Mouse (Mus musculus) liver, embryonic 13.5 days (tissue): ENCODE measurements at regions not wholly inside any gene's neighbourhood (a gene's known extent, or its start where the extent isn't known, plus 50 kb on each side); places are given as distances from the start of the nearest gene placed in this dataset.

Source experiments
- ATAC-seq: fragments of 200-750 bp; cut with Nextera tagmentation; 2 replicates; pipeline ENCODE4 v1.8.0; 2017; ENCODE audit warnings: low read depth, mild to moderate bottlenecking, moderate number of reproducible peaks, moderate library complexity
- DNase-seq: peaks from one replicate; pipeline ENCODE4 v3.0.0; 2022
- H3K27ac ChIP-seq: fragments of 300-500 bp; sonication (generic); 2 replicates; pipeline ENCODE4 v1.5.1; 2015; ENCODE audit warnings: moderate library complexity, mild to moderate bottlenecking, inconsistent platforms
- H3K27me3 ChIP-seq: fragments of 300-500 bp; sonication (generic); 2 replicates; pipeline ENCODE4 v1.6.1; 2015; ENCODE audit warnings: mild to moderate bottlenecking, inconsistent platforms
- H3K36me3 ChIP-seq: fragments of 300-500 bp; sonication (generic); 2 replicates; pipeline ENCODE4 v1.6.1; 2015; ENCODE audit warnings: mild to moderate bottlenecking, inconsistent platforms
- H3K4me1 ChIP-seq: fragments of 300-500 bp; sonication (generic); replicated peaks from 2 replicates; pipeline ENCODE4 v1.6.1; 2015; ENCODE audit warnings: inconsistent platforms
- H3K4me2 ChIP-seq: fragments of 300-500 bp; sonication (generic); 2 replicates; pipeline ENCODE4 v1.6.1; 2015; ENCODE audit warnings: inconsistent platforms, mild to moderate bottlenecking, moderate library complexity
- H3K4me3 ChIP-seq: fragments of 300-500 bp; sonication (generic); replicated peaks from 2 replicates; pipeline ENCODE4 v1.5.1; 2015; ENCODE audit warnings: mild to moderate bottlenecking, inconsistent platforms
- H3K9ac ChIP-seq: fragments of 300-500 bp; sonication (generic); 2 replicates; pipeline ENCODE4 v1.6.1; 2015; ENCODE audit warnings: mild to moderate bottlenecking, inconsistent platforms
- H3K9me3 ChIP-seq: fragments of 300-500 bp; sonication (generic); replicated peaks from 2 replicates; pipeline ENCODE4 v1.6.1; 2016; ENCODE audit warnings: inconsistent platforms
- WGBS: fragments of 180-500 bp; shearing (Covaris S2); methylation state at CpG from one replicate; pipeline ENCODE4 v1.1.7; 2015; ENCODE audit not compliant: insufficient replicate concordance; 5-methylcytosine and 5-hydroxymethylcytosine counted together

DNA sequence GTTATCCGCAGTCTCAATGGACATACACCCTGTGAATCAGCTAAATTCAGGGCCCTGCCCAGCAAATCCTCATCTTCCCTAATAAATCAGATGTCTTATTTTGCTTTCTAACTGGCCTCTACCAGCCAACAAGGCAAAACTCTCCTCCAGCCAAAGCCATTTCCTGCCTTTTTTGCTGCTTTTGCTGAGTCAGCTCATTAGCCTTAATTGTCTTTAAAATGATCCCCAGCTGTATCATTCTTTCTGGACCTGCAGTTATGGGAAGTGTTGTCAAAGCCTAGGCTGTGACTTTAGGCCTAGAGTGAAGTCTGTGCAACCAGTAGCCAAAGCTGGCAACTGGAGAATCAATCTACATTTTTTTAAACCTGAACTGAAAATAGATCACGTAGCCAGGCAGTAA lies 81.4 kb downstream of the Mtpn start:
- Histone ChIP-seq H3K9me3 (no peaks in the 10 kb centered on the region), H3K4me3 (no peak overlapping the region), H3K9ac (no peak overlapping the region), H3K4me1 (no peaks in the 10 kb centered on the region), H3K4me2 (no peak overlapping the region), H3K36me3 (no peaks in the 10 kb centered on the region), H3K27me3 (no peaks in the 10 kb centered on the region), H3K27ac (no peak overlapping the region)
- no peak for DNase-seq
- 74% methylated on average over 2 of the region's 2 CpGs for WGBS
- ATAC-seq: no peak

DNA sequence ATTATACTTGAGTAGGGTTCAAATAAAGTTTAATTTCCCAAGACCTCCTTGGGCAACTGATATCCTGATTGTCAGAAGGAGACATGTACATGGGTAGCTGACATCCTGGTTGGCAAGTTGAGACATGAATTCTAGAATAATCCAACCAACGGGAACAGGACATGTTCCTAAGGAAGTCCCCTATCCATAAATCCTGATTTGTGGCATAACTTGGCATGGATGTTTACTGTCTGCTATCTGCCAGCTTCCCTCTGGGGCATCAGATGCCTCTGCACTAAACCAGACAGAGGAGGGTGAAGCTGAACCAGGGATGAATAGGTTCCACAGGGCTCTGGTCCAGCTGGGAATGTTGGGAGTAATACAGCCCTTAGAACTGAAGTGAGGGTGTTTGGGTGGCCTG lies 94.7 kb downstream of the Mtpn start:
- Histone ChIP-seq H3K9ac (no peak overlapping the region), H3K4me1 (no peaks in the 10 kb centered on the region), H3K36me3 (no peaks in the 10 kb centered on the region), H3K9me3 (no peaks in the 10 kb centered on the region), H3K27ac (no peak overlapping the region), H3K27me3 (no peaks in the 10 kb centered on the region), H3K4me2 (no peak overlapping the region), H3K4me3 (no peak overlapping the region)
- ATAC-seq (no peak), DNase-seq (no peak)
- 67% methylated on average over 1 of the region's 1 CpGs for WGBS

DNA sequence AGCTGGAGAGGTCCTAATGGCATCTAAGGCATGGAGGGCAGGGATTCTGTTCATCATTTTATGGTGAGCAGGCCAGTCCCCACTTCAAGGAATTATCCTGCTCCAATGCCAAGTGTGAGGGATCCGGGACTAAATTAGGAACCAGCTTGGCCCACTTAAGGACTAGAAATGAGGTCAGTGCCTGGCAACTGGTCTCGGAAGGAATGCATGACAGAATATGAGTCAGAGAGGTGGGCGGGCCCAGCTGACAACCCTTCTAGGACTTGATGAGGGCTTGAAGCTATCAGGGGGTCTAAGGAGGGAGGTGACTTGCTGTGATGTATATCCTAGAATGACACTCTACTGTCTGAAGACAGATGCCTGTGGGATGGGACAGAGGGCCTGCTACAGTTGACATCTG lies 100.4 kb upstream of the Fam180a start:
- Histone ChIP-seq H3K4me3 (no peak overlapping the region), H3K9me3 (no peaks in the 10 kb centered on the region), H3K36me3 (no peaks in the 10 kb centered on the region), H3K27me3 (no peaks in the 10 kb centered on the region), H3K4me1 (no peaks in the 10 kb centered on the region), H3K4me2 (no peak overlapping the region), H3K9ac (no peak overlapping the region), H3K27ac (no peak overlapping the region)
- no peak for DNase-seq
- no peak for ATAC-seq
- 53% methylated on average over 3 of the region's 3 CpGs for WGBS

DNA sequence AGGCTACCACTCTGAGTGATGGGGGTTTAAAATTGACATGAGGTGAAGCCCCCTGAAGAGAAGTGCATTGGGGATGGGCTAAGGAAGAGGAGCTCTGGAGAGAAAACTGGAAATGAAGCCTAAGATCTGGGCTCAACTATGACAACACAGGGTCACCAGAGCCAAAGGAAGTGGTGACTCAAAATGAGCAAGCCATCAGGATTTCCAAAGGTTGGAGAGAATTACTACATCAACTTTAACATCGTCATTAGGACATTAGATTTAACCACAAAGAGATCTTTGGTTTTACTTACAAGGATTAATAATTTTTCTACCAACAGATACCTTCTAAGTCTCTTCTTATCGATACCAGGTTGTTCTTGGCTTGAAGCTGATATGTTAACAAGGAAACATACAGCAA lies 98.6 kb upstream of the Fam180a start:
- Histone ChIP-seq H3K4me1 (no peaks in the 10 kb centered on the region), H3K27me3 (no peaks in the 10 kb centered on the region), H3K4me3 (no peak overlapping the region), H3K27ac (no peak overlapping the region), H3K4me2 (no peak overlapping the region), H3K9me3 (peaks cover 3% of the 10 kb centered on the region; the same call in 1 of the 2 replicates), H3K36me3 (no peaks in the 10 kb centered on the region), H3K9ac (no peak overlapping the region)
- DNase-seq (no peak), ATAC-seq (no peak)
- WGBS: 56% methylated on average over 2 of the region's 2 CpGs

DNA sequence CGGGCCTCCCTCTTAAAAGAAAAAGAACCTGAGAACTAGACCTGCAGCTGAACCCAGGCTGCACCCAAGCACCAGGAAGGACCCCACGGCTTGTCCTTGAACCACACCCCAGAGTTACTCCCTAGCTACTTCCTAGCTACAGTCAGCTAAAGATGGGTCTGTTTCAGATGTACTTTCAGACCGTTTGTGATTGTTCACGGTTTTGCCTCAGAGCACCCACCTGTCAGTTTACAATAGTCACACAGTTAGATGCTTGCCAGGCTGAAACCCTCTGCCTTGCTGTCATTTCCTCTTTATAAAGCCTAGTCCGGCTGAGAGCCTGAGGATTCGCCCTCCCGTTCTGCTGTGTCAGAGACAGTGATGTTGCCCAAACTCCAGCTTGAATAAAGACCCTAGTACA lies 95.0 kb upstream of the Fam180a start:
- Histone ChIP-seq H3K27me3 (no peaks in the 10 kb centered on the region), H3K4me1 (no peaks in the 10 kb centered on the region), H3K4me2 (no peak overlapping the region), H3K4me3 (no peak overlapping the region), H3K27ac (no peak overlapping the region), H3K9ac (no peak overlapping the region), H3K36me3 (no peaks in the 10 kb centered on the region), H3K9me3 (peaks cover 3% of the 10 kb centered on the region; the same call in 1 of the 2 replicates)
- DNase-seq (no peak), ATAC-seq (no peak)
- WGBS: 65% methylated on average over 7 of the region's 7 CpGs

DNA sequence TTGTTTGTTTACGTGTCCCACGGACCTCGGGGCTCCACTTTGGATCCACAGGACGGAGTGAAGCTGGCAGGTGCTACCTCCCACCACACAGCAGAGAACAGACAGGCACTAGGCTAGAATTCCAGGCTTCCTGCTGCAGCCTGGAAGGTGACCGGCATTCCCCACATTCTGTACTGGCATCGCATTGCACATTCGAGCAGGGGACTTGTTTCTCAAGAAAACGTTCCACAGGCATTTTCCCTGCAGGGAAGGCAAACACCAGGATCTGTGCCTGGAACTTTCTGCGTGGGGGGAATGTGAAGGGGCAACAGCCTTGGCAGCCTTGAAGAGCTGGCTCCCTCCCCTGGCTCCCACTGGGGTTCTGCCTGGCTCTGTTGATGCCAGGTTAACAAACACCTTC lies 79.1 kb upstream of the Fam180a start:
- H3K9me3 ChIP-seq: no peaks in the 10 kb centered on the region
- H3K27me3 ChIP-seq: no peaks in the 10 kb centered on the region
- 67% methylated on average over 9 of the region's 9 CpGs for WGBS
- H3K9ac ChIP-seq: no peak overlapping the region
- no peaks in the 10 kb centered on the region for H3K4me1 ChIP-seq
- ATAC-seq: no peak
- no peak overlapping the region for H3K4me3 ChIP-seq
- H3K36me3 ChIP-seq: no peaks in the 10 kb centered on the region
- H3K4me2 ChIP-seq: no peak overlapping the region
- DNase-seq: no peak
- H3K27ac ChIP-seq: no peak overlapping the region

DNA sequence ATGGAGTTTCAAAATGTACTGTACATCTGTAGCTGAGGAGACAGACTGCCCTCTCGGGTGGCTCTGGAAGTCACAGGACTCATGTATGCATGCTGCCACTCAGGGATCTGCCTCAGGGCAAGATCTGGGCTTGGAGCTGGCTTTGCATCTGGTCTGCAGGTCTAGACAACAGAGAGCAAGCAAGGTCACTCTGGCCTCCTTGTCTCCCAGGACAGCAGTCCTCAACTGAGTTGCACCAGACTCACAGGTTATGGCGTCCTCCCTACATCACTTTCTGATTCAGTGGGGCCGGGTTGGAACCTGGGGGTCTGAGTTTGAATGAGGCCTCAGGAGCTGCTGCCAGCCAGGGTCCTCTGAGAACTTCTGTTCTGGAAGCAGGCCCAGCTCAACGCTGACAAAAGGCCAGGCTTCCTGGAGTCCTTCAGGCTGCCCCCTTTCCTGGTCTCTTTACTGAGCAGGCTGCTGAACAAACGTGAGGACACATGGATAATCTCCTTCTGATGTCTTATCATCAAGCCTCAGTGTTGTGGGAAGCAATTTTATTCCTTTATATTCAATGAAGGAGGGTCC lies 77.5 kb upstream of the Fam180a start:
- Histone ChIP-seq H3K4me3 (no peak overlapping the region), H3K36me3 (no peaks in the 10 kb centered on the region), H3K9ac (no peak overlapping the region), H3K4me2 (no peak overlapping the region), H3K27me3 (no peaks in the 10 kb centered on the region), H3K27ac (no peak overlapping the region), H3K4me1 (no peaks in the 10 kb centered on the region), H3K9me3 (no peaks in the 10 kb centered on the region)
- ATAC-seq (no peak), DNase-seq (no peak)
- WGBS: 58% methylated on average over 5 of the region's 5 CpGs

DNA sequence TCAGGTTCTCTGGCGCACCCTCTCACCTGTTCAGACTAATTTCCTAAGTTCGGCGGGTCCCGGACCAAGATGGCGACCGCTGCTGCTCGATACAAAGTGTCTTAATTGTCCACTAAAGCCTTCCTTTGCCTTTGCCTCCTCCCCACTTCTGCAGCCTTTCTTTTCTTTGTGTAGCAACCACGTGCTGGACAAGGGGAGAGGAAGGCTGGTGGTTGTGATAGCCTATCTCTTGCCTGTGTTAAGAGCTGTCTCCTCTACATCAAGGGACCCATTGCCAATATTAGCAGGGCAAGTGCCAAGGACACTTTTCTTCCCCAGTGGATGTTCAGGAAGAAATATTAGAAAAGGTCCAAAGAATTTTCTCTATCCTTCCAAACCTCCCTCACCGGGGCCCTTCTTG lies 69.8 kb upstream of the Fam180a start:
- Histone ChIP-seq H3K4me2 (no peak overlapping the region), H3K27ac (no peak overlapping the region), H3K9me3 (no peaks in the 10 kb centered on the region), H3K36me3 (no peaks in the 10 kb centered on the region), H3K4me3 (no peak overlapping the region), H3K9ac (no peak overlapping the region), H3K4me1 (no peaks in the 10 kb centered on the region), H3K27me3 (no peaks in the 10 kb centered on the region)
- DNase-seq (no peak), ATAC-seq (no peak)
- whole genome bisulfite sequencing: 87% methylated on average over 8 of the region's 9 CpGs

DNA sequence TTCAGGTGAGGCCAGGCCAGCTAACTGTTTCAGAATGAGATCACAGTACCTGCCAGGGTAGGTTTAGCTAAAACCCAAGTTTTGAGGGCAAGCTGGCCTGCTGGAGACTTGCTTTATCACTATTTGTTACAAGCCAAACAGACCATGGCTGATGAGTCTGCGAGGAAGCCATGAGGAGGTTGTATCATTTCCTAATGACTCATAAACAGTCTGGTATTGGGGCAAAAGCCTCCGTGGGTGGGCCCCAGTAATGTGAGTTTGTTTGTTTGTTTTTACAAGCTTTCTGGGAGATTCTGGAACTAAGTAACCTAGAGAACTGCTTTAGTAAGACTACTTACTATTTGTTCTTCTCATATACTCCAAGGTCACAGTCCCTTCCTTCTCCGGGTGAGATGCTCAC lies 62.9 kb upstream of the Fam180a start:
- DNase-seq: no peak
- Histone ChIP-seq H3K4me1 (no peaks in the 10 kb centered on the region), H3K27ac (no peak overlapping the region), H3K36me3 (no peaks in the 10 kb centered on the region), H3K4me2 (no peak overlapping the region), H3K9ac (no peak overlapping the region), H3K4me3 (no peak overlapping the region), H3K27me3 (no peaks in the 10 kb centered on the region), H3K9me3 (no peaks in the 10 kb centered on the region)
- ATAC-seq: no peak
- WGBS: 42% methylated on average over 3 of the region's 3 CpGs

DNA sequence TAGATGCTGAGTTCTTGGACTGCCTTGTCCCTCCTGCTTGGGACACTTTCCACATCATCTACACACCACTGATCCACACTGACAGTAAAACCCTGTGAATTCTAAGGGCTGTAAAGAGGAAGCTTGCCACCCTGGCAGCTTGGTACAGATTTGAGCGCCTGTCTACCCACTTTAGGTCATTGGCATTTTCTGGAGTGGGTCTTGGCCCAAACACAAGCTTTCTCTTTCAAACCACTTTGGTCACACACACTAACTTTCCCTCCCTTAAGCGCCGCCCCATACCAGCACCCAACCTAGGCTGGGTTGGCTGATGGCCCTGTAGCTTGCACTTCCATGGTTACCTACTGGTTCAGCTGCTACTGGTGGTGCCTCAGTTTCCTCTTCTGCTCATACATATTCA lies 55.6 kb upstream of the Fam180a start:
- H3K9ac ChIP-seq: no peak overlapping the region
- no peaks in the 10 kb centered on the region for H3K36me3 ChIP-seq
- H3K9me3 ChIP-seq: no peaks in the 10 kb centered on the region
- no peak for ATAC-seq
- no peaks in the 10 kb centered on the region for H3K27me3 ChIP-seq
- no peak overlapping the region for H3K4me3 ChIP-seq
- H3K4me2 ChIP-seq: no peak overlapping the region
- WGBS: 66% methylated on average over 3 of the region's 3 CpGs
- DNase-seq: no peak
- peaks cover 10% of the 10 kb centered on the region for H3K4me1 ChIP-seq
- H3K27ac ChIP-seq: no peak overlapping the region

DNA sequence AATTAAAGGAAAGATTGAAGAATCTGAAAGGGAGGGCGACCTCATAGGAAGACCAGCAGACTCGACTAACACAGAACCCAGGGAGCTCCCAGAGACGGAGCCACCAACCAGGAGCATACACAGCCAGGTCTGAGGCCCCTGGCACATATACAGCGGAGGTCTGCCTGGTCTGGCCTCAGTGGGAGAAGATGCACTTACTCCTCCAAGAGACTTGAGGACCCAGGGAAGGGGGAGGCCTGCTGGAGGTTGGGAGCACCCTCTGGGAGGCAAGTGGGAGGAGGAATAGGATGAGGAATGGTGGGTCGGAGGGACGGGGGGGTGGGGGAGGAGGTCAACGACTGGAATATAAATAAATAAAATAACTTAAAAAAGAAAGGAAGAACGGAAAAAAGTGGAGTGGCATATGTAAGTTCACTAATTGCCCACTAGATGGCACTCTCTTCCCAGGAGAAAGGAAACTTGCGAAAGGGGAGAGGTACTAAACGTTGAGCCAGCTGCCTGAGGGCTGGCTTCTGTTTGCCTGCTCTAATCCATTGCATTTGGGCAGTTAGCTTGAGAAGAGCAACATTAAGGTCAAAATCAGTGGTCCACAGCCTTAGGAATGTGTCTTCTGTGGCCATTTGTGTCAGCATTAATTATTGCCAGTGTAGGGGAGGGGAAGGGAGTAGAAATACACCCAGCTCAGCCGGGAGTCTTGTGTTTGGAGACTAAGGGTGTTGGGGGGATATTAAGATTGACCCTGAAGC lies 55.0 kb upstream of the Fam180a start:
- Histone ChIP-seq H3K4me2 (peak overlapping the region; percentile 61), H3K9me3 (no peaks in the 10 kb centered on the region), H3K36me3 (no peaks in the 10 kb centered on the region), H3K4me1 (peaks cover 10% of the 10 kb centered on the region), H3K27me3 (no peaks in the 10 kb centered on the region), H3K4me3 (peak overlapping the region; percentile 39), H3K9ac (peak overlapping the region; percentile 26; the same call in 1 of the 2 replicates), H3K27ac (no peak overlapping the region)
- DNase-seq (no peak), ATAC-seq (no peak)
- WGBS: 19% methylated on average over 11 of the region's 11 CpGs

DNA sequence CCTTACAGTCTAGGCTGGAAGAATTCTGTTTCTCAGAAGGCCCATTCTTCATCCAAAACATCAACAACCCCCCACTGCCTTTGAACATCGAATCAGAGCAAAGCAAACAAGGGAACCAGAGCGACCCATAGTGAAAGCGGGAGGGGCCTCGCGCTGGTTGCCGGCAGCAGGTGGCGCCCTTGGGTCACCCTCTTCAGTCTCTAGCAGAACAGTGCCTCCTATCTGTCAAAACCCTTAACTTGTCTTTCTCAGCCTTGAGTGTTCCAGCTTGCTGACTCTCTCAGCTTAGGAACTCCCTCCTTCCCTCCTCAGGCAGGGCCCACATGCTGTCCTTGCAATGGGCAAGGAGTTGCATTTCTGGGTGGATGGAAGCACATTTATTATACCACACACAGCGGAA lies 53.9 kb upstream of the Fam180a start:
- peak; percentile 64 for DNase-seq
- Histone ChIP-seq H3K36me3 (no peaks in the 10 kb centered on the region), H3K4me2 (peak overlapping the region; percentile 37), H3K9me3 (no peaks in the 10 kb centered on the region), H3K9ac (no peak overlapping the region), H3K27me3 (no peaks in the 10 kb centered on the region), H3K4me1 (peaks cover 10% of the 10 kb centered on the region), H3K27ac (no peak overlapping the region), H3K4me3 (no peak overlapping the region)
- ATAC-seq: peak; percentile 66
- 10% methylated on average over 8 of the region's 8 CpGs for WGBS
